Mouse (Mus musculus) MEL (cell line): ENCODE data around the gene Carm1. TPM values are rescaled to one million over a fixed set of nuclear protein-coding genes. Genes with fewer than 3 reads are reported as not detected.

Experiments used
- DNase-seq: peaks from one replicate; pipeline ENCODE4 v3.0.0; 2011; ENCODE audit warnings: low read depth, low spot score
- H3K27ac ChIP-seq: 2 replicates; pipeline ENCODE4 v1.5.1; 2012; ENCODE audit warnings: low read depth, mild to moderate bottlenecking, control low read depth, low read length, moderate library complexity; ENCODE audit not compliant: control insufficient read depth
- H3K27me3 ChIP-seq, 2 experiments: fragments of 150-350 bp in 1 of 2; sonication (generic) in 1 of 2; 2 replicates each; pipeline ENCODE4 v1.6.1; 2012; ENCODE audit warnings: low read length in 2 of 2, mild to moderate bottlenecking in 2 of 2, improper control_type of control experiment in 1 of 2, moderate library complexity in 1 of 2; ENCODE audit not compliant: insufficient read depth in 2 of 2, control insufficient read depth in 1 of 2
- H3K36me3 ChIP-seq, 2 experiments: 2 replicates each; pipeline ENCODE4 v1.6.1; 2012 to 2014; ENCODE audit warnings: low read length in 2 of 2, improper control_type of control experiment in 1 of 2, inconsistent platforms in 1 of 2, mild to moderate bottlenecking in 1 of 2; ENCODE audit not compliant: insufficient read depth in 2 of 2, control insufficient read depth in 1 of 2
- H3K4me1 ChIP-seq, 2 experiments: fragments of 150-350 bp in 1 of 2; sonication (generic) in 1 of 2; 2 replicates each; pipeline ENCODE4 v1.6.1; 2012; ENCODE audit warnings: low read length in 2 of 2, improper control_type of control experiment in 1 of 2, mild to moderate bottlenecking in 1 of 2; ENCODE audit not compliant: insufficient read depth in 2 of 2, control insufficient read depth in 1 of 2
- H3K4me3 ChIP-seq, 2 experiments: fragments of 150-350 bp in 1 of 2; sonication (generic) in 1 of 2; 2 replicates each; pipeline ENCODE4 v1.5.1; 2012; ENCODE audit warnings: low read depth in 2 of 2, low read length in 2 of 2, mild to moderate bottlenecking in 2 of 2, moderate library complexity in 2 of 2, control low read depth in 1 of 2, improper control_type of control experiment in 1 of 2; ENCODE audit not compliant: control insufficient read depth in 1 of 2, insufficient read depth in 1 of 2
- H3K79me2 ChIP-seq: 2 replicates; pipeline ENCODE4 v1.6.1; 2012; ENCODE audit warnings: mild to moderate bottlenecking, low read length, moderate library complexity; ENCODE audit not compliant: control insufficient read depth, poor library complexity, insufficient read depth
- H3K9ac ChIP-seq: 2 replicates; pipeline ENCODE4 v1.6.1; 2012; ENCODE audit warnings: low read depth, mild to moderate bottlenecking, control low read depth, low read length, moderate library complexity; ENCODE audit not compliant: control insufficient read depth, poor library complexity, severe bottlenecking
- H3K9me3 ChIP-seq: fragments of 150-350 bp; sonication (generic); replicated peaks from 2 replicates; pipeline ENCODE4 v1.6.1; 2012; ENCODE audit warnings: mild to moderate bottlenecking, low read length, improper control_type of control experiment, moderate library complexity; ENCODE audit not compliant: insufficient read depth
- CHD2 ChIP-seq: IDR thresholded peaks from 2 replicates; pipeline ENCODE4 v1.6.1; 2011; ENCODE audit warnings: low read length, improper control_type of control experiment
- ELF1 ChIP-seq: IDR thresholded peaks from 2 replicates; pipeline ENCODE4 v1.6.1; 2014; ENCODE audit warnings: low read depth, mild to moderate bottlenecking, inconsistent platforms, low read length, improper control_type of control experiment, moderate library complexity
- GATA1 ChIP-seq: IDR thresholded peaks from 2 replicates; pipeline ENCODE4 v1.6.1; 2011; ENCODE audit warnings: low read depth, low read length, improper control_type of control experiment
- JUND ChIP-seq: IDR thresholded peaks from 2 replicates; pipeline ENCODE4 v1.6.1; 2011; ENCODE audit warnings: low read depth, mild to moderate bottlenecking, improper control_type of control experiment, low read length
- MAFK ChIP-seq: IDR thresholded peaks from 2 replicates; pipeline ENCODE4 v1.6.1; 2011; ENCODE audit warnings: low read depth, mild to moderate bottlenecking, low read length, improper control_type of control experiment, borderline replicate concordance
- MAX ChIP-seq: IDR thresholded peaks from 2 replicates; pipeline ENCODE4 v1.6.1; 2011; ENCODE audit warnings: low read length, improper control_type of control experiment
- MEF2A ChIP-seq: IDR thresholded peaks from 2 replicates; pipeline ENCODE4 v1.6.1; 2014; ENCODE audit warnings: low read depth, mild to moderate bottlenecking, inconsistent platforms, low read length, improper control_type of control experiment; ENCODE audit not compliant: poor library complexity, insufficient replicate concordance, severe bottlenecking; ENCODE audit errors: extremely low read depth
- NELFE ChIP-seq: IDR thresholded peaks from 2 replicates; pipeline ENCODE4 v1.6.1; 2011; ENCODE audit warnings: low read depth, low read length, improper control_type of control experiment
- POLR2AphosphoS2 ChIP-seq: IDR thresholded peaks from 2 replicates; pipeline ENCODE4 v1.6.1; 2011; ENCODE audit warnings: low read length, improper control_type of control experiment
- POLR2AphosphoS5 ChIP-seq: IDR thresholded peaks from 2 replicates; pipeline ENCODE4 v1.6.1; 2012; ENCODE audit warnings: low read depth, borderline replicate concordance, mild to moderate bottlenecking, inconsistent platforms, low read length, moderate library complexity, mixed read lengths
- SMC3 ChIP-seq: IDR thresholded peaks from 2 replicates; pipeline ENCODE4 v1.6.1; 2011; ENCODE audit warnings: low read depth, low read length, improper control_type of control experiment
- TAL1 ChIP-seq: IDR thresholded peaks from 2 replicates; pipeline ENCODE4 v1.6.1; 2012; ENCODE audit warnings: mild to moderate bottlenecking, inconsistent platforms, low read length, moderate library complexity, mixed read lengths
- TCF12 ChIP-seq: IDR thresholded peaks from 2 replicates; pipeline ENCODE4 v1.6.1; 2014; ENCODE audit warnings: low read depth, mild to moderate bottlenecking, inconsistent platforms, low read length, improper control_type of control experiment, moderate library complexity
- ZC3H11A ChIP-seq: IDR thresholded peaks from 2 replicates; pipeline ENCODE4 v1.6.1; 2012; ENCODE audit warnings: low read depth, mild to moderate bottlenecking, inconsistent platforms, low read length, improper control_type of control experiment
- ZNF384 ChIP-seq: IDR thresholded peaks from 2 replicates; pipeline ENCODE4 v1.6.1; 2012; ENCODE audit warnings: low read depth, mild to moderate bottlenecking, inconsistent platforms, low read length, improper control_type of control experiment
- polyA plus RNA-seq, 2 experiments: library from polyadenylated mRNA; stranded (reverse) in 1 of 2; unstranded in 1 of 2; fragments of >175 nt in 1 of 2; fragments of >200 nt in 1 of 2; gene quantifications; 2 replicates each; pipeline versions ENCODE4 v1.2.1 to v1.2.4; 2012; ENCODE audit warnings: low replicate concordance in 2 of 2, low read depth in 1 of 2; ENCODE audit not compliant: insufficient read length in 2 of 2, insufficient read depth in 1 of 2, missing spikeins in 1 of 2
- total RNA-seq: library from RNA; depleted of rRNA; stranded (reverse); fragments of 300-350 nt; gene quantifications from 2 replicates; pipeline ENCODE4 v1.2.3, GENCODE M21; 2012

Carm1 gene
- total and polyA plus RNA-seq, 3 experiments, result 121 to 423 (median 121) TPM

GRCm38 (mm10) chr9:21498284-21498902 is 48.3 kb upstream of the Carm1 start:
- Histone ChIP-seq H3K4me1 (no peaks in the 10 kb centered on the region), H3K9ac (no peak overlapping the region), H3K79me2 (no peaks in the 10 kb centered on the region), H3K27ac (no peak overlapping the region), H3K9me3 (no peaks in the 10 kb centered on the region), H3K4me3 (no peak overlapping the region), H3K36me3 (peaks cover 0 to 16% of the 10 kb centered on the region in 2 experiments; a peak in 2 of 4 replicates), H3K27me3 (no peaks in the 10 kb centered on the region)
- TF ChIP-seq POLR2AphosphoS2 (no peak), SMC3 (no peak), GATA1 (no peak), CHD2 (no peak), JUND (no peak), ZC3H11A (no peak), ZNF384 (no peak), MAFK (no peak), MEF2A (no peak), POLR2AphosphoS5 (no peak), TAL1 (no peak), TCF12 (no peak), NELFE (no peak), ELF1 (no peak), MAX (no peak)
- no peak for DNase-seq

DNA sequence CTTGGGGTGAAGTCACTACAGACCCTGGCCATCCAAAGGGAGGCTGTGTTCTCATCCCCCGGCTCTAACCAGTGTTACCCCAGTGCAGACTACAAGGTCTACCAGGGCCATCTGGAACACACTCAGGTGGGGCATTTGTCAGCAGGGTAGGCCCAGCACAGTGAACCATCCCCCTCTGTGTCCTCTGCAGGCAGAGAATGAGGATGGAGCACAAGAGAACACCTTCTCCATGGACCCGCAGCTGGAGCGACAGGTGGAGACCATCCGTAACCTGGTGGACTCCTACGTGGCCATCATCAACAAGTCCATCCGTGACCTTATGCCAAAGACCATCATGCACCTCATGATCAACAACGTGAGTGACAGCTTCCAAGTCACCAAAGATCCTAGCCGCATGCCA is 43.3 kb upstream of the Carm1 start:
- H3K4me3 ChIP-seq, result no peak overlapping the region
- peaks cover 0 to 14% of the 10 kb centered on the region in 2 experiments; a peak in 2 of 4 replicates for H3K36me3 ChIP-seq
- H3K4me1 ChIP-seq, result no peaks in the 10 kb centered on the region
- TF ChIP-seq POLR2AphosphoS5, result peak; percentile 52; the same call in 1 of the 2 replicates
- no peak for TF ChIP-seq NELFE
- no peaks in the 10 kb centered on the region for H3K79me2 ChIP-seq
- DNase-seq, result no peak
- H3K9ac ChIP-seq, result no peak overlapping the region
- H3K9me3 ChIP-seq, result no peaks in the 10 kb centered on the region
- no peak overlapping the region for H3K27ac ChIP-seq
- no peaks in the 10 kb centered on the region for H3K27me3 ChIP-seq
